Comparison of ENCODE assay signal across 8 mouse cellular contexts in the genomic region with DNA sequence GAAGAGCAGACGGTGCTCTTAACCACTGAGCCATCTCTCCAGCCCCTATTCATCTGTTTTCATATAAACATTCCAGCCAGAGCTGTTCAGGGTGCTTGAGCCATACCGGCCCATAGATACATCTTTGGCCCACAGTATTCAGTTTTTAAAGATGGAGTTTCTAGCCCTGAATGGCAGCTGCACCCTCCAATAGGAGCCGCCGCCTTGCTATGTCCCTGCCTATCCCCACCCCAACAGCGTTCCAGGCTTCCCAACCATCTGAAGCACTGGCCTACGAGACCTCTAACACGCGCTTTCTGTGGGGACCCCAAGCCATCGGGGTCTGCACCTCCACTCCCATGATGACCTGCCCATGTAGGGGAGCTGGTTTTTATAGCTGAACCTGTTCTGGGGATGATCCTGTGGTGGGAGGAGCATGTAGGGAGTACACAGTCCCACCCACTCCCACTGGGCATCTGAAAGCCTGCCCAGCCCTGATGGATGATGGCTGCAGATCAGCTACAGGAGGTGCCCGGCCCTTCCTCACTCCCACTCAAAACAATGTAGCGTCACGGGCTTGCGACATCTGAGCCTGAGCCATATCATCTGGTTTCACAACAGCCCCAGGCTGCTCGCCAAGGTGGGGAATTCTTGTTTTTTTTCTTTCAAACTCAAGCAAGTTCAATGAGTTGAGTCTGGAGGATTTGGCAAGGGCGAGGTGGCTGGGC. TPM values are rescaled to one million over a fixed set of nuclear protein-coding genes. Genes with fewer than 3 reads are reported as not detected.
DNase-seq lines count a peak whose midpoint lies in the region; TF ChIP-seq lines count a peak whose summit lies in the region.

No protein-coding gene starts in this region.

- H3K79me3 ChIP-seq in C2C12 (ENCODE audit: low read depth), result no peaks in the 10 kb centered on the region

- H3ac ChIP-seq in C2C12 (ENCODE audit: control insufficient read depth, insufficient read length, low read depth), result no peak overlapping the region

- H3K4me1 ChIP-seq in thymus, adult 2 months (replicated peaks; ENCODE audit: control insufficient read depth, insufficient read depth, low read length), result no peaks in the 10 kb centered on the region

- 93% methylated on average over 15 of the region's 15 CpGs for WGBS in thymus, adult 2 months

- no peak overlapping the region for H3K4me3 ChIP-seq in C2C12 (ENCODE audit: insufficient read depth, poor library complexity, severe bottlenecking)
- no peak overlapping the region for H3K4me3 ChIP-seq in thymus, adult 2 months (ENCODE audit: control insufficient read depth, insufficient read depth, low read length)

- H3K27me3 ChIP-seq in C2C12 (ENCODE audit: control insufficient read depth, insufficient read depth, insufficient read length), result no peaks in the 10 kb centered on the region
- H3K27me3 ChIP-seq in thymus, adult 2 months (ENCODE audit: control insufficient read depth, insufficient read depth, low read length), result no peaks in the 10 kb centered on the region

- no peak for TF ChIP-seq POLR2A in thymus, adult 2 months (IDR thresholded peaks at IDR 0.05; ENCODE audit: control insufficient read depth, extremely low read depth, insufficient read depth, low read length, poor library complexity)

- H3K79me2 ChIP-seq in C2C12 (ENCODE audit: control insufficient read depth, insufficient read depth), result no peaks in the 10 kb centered on the region

- TF ChIP-seq CTCF in C2C12 (IDR thresholded peaks at IDR 0.05; ENCODE audit: control insufficient read depth, insufficient read depth, insufficient read length), result no peak
- no peak for TF ChIP-seq CTCF in thymus, adult 2 months (IDR thresholded peaks at IDR 0.05; ENCODE audit: borderline replicate concordance, control insufficient read depth, extremely low read depth, insufficient read depth, low read length, poor library complexity)

- H3K36me3 ChIP-seq in C2C12 (ENCODE audit: control insufficient read depth, insufficient read depth), result peaks cover 8% of the 10 kb centered on the region
- no peaks in the 10 kb centered on the region for H3K36me3 ChIP-seq in thymus, adult 2 months (ENCODE audit: control insufficient read depth, insufficient read depth, low read length)

- peak; percentile 83 to 90 for DNase-seq in adrenal gland, postnatal 36 days
- peak; percentile 75 for DNase-seq in heart, postnatal 4 days
- peak; percentile 86 to 91 for DNase-seq in lung, postnatal 4 days
- DNase-seq in cerebellum, adult 11-12 months, result no peak
- DNase-seq in cerebellum, postnatal 25 days, result no peak
- DNase-seq in thymus, adult 2 months, result no peak
- DNase-seq in T-cell, adult 2 months (ENCODE audit: low spot score), result no peak

- no peak overlapping the region for H3K27ac ChIP-seq in thymus, adult 2 months (ENCODE audit: control insufficient read depth, insufficient read depth, low read length)

TF ChIP-seq in C2C12, 6 proteins besides CTCF, POLR2A, EP300 and RAD21:
- TF ChIP-seq CEBPB (IDR thresholded peaks at IDR 0.05; ENCODE audit: low read depth), result peak; percentile 73
- TF ChIP-seq USF1 (IDR thresholded peaks at IDR 0.05; ENCODE audit: low read depth), result no peak

RNA-seq across cellular contexts. Expression of gene Sulf2, which starts 39.7 kb away (rescaled TPM):
- polyA plus RNA-seq in C2C12 (2012; fragmentation: generic; extraction: Trizol), result 25.8 TPM
- 100 to 1,000 TPM in 1 of 2 experiments, 10 to 100 TPM in 1; 51.6 to 117 TPM for total RNA-seq in adrenal gland, postnatal 36 days (2021)
- 100 to 1,000 TPM; 124 to 129 TPM for total RNA-seq in heart, postnatal 4 days (2021)
- polyA plus RNA-seq in thymus, adult 2 months (2012; rRNA removed), result 19.3 and 24.3 TPM in 2 replicates

Comparison
In these comparisons a context has a peak if more than half of its experiments do, and no peak if none do; other contexts are left out.
1. DNase-seq: peak in adrenal gland, postnatal 36 days (2 of 2), heart, postnatal 4 days (single experiment) and lung, postnatal 4 days (2 of 2); none in cerebellum, adult 11-12 months (single experiment), cerebellum, postnatal 25 days (0 of 2), thymus, adult 2 months (single experiment) and T-cell, adult 2 months (single experiment).